Mouse (Mus musculus) embryonic facial prominence, embryonic 11.5 days (tissue): ENCODE data around the gene Tulp1. TPM values are rescaled to one million over a fixed set of nuclear protein-coding genes. Genes with fewer than 3 reads are reported as not detected.

Experiments used
- ATAC-seq: fragments of 200-750 bp; cut with Nextera tagmentation; replicated peaks from 2 replicates; pipeline ENCODE4 v1.8.0; 2017; ENCODE audit warnings: low read depth; ENCODE audit not compliant: insufficient number of reproducible peaks, low FRiP score, low TSS enrichment
- DNase-seq: peaks from one replicate; pipeline ENCODE4 v3.0.0-alpha.2; 2015; ENCODE audit warnings: low spot score
- H3K27ac ChIP-seq: fragments of 300-500 bp; sonication (generic); replicated peaks from 2 replicates; pipeline ENCODE4 v1.5.1; 2014; ENCODE audit warnings: mild to moderate bottlenecking, low read depth, low read length, control low read depth
- H3K27me3 ChIP-seq: fragments of 300-500 bp; sonication (generic); 2 replicates; pipeline ENCODE4 v1.6.1; 2014; ENCODE audit warnings: mild to moderate bottlenecking, low read length, moderate library complexity, mixed read lengths; ENCODE audit not compliant: control insufficient read depth, insufficient read depth
- H3K36me3 ChIP-seq: fragments of 300-500 bp; sonication (generic); replicated peaks from 2 replicates; pipeline ENCODE4 v1.6.1; 2014; ENCODE audit warnings: low read depth, mild to moderate bottlenecking, low read length, moderate library complexity, mixed read lengths; ENCODE audit not compliant: control insufficient read depth, insufficient read depth
- H3K4me1 ChIP-seq: fragments of 300-500 bp; sonication (generic); 2 replicates; pipeline ENCODE4 v1.6.1; 2014; ENCODE audit warnings: low read length, mixed read lengths; ENCODE audit not compliant: control insufficient read depth, insufficient read depth
- H3K4me2 ChIP-seq: fragments of 300-500 bp; sonication (generic); 2 replicates; pipeline ENCODE4 v1.6.1; 2014; ENCODE audit warnings: low read depth, mild to moderate bottlenecking, control low read depth, low read length, moderate library complexity
- H3K4me3 ChIP-seq: fragments of 300-500 bp; sonication (generic); 2 replicates; pipeline ENCODE4 v1.5.1; 2014; ENCODE audit warnings: low read depth, low read length, control low read depth
- H3K9ac ChIP-seq: fragments of 300-500 bp; sonication (generic); replicated peaks from 2 replicates; pipeline ENCODE4 v1.6.1; 2014; ENCODE audit warnings: mild to moderate bottlenecking, control low read depth, low read length
- H3K9me3 ChIP-seq: fragments of 300-500 bp; sonication (generic); replicated peaks from 2 replicates; pipeline ENCODE4 v1.6.1; 2016; ENCODE audit warnings: mild to moderate bottlenecking, low read length, inconsistent platforms, mixed read lengths; ENCODE audit not compliant: control insufficient read depth
- WGBS: fragments of 180-500 bp; shearing (Covaris S2); extraction: QIAGEN DNeasy Blood & Tissue Kit; methylation state at CpG from one replicate; pipeline ENCODE4 v1.1.7; 2014; 5-methylcytosine and 5-hydroxymethylcytosine counted together
- polyA plus RNA-seq: library from polyadenylated mRNA; unstranded; fragments of >200 nt; fragmentation: Nextera tagmentation; extraction: Ambion mirVana; gene quantifications from 2 replicates; pipeline ENCODE4 v1.2.1, GENCODE M21; 2014

Tulp1 gene
- polyA plus RNA-seq, 1 experiment from 2014 or later = 3.6 TPM

DNA sequence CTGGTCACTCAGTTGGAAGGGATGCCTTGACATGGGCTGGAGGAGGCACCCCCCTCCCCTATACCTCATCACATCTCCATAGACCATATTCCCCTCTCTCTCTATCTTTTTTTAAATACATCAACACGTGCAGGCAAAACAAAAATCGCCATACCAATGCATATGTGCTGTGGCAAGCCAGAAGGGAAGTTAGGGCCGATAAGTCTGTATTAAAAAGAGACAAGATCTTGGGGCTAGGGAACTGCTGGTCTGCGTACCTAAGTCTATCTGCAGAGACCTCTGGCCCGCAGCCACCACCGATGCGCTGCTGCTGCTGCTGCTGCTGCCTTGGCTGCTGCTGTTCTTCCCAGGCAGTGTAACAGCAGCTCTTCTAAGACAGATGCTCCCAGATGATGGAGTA, 30.0 kb upstream of the Tulp1 start:
- Histone ChIP-seq H3K4me2 (no peak overlapping the region), H3K9me3 (no peaks in the 10 kb centered on the region), H3K4me3 (no peak overlapping the region), H3K4me1 (peaks cover 7% of the 10 kb centered on the region), H3K36me3 (peaks cover 2% of the 10 kb centered on the region; the same call in 1 of the 2 replicates), H3K27ac (no peak overlapping the region), H3K27me3 (no peaks in the 10 kb centered on the region), H3K9ac (no peak overlapping the region)
- ATAC-seq (no peak), DNase-seq (no peak)
- WGBS = 89% methylated on average over 7 of the region's 7 CpGs

DNA sequence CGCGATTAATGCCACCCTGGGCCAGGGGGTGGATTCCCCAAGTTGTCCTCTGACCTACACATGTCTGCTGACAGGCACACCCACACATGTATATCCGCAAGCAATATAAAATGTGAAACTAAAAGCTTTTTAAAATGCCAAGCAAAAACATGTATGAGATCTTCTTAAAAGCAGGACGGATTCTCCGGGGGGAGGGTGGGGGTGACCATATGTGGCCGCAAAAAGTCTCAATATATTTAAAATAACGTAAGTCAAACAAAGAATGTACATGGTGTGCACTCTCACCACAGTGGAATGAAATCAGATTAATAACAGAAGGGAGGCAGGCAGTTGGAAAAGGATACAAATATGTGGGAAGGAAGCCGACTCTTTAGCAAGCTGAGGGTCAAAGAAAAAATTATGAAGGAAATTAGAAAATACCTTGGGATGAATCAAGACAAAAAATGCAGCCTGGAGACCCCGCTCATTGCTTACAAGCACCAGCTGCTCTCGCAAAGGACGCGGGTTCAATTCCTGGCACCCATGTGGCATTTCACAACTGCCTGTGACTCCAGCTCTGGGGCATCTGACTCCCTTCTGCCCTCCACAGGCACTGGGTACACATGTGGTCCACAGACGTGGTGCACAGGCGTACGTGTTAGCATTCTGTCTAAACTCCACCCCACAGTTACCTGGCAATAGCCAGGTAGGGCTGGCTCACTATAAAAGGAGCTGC, 29.2 kb upstream of the Tulp1 start:
- WGBS = 76% methylated on average over 15 of the region's 15 CpGs
- peaks cover 2% of the 10 kb centered on the region; the same call in 1 of the 2 replicates for H3K36me3 ChIP-seq
- no peaks in the 10 kb centered on the region for H3K27me3 ChIP-seq
- H3K4me1 ChIP-seq = peaks cover 7% of the 10 kb centered on the region
- H3K4me3 ChIP-seq = no peak overlapping the region
- H3K9ac ChIP-seq = no peak overlapping the region
- no peak overlapping the region for H3K4me2 ChIP-seq
- H3K27ac ChIP-seq = no peak overlapping the region
- no peaks in the 10 kb centered on the region for H3K9me3 ChIP-seq
- ATAC-seq (no peak), DNase-seq (no peak)

DNA sequence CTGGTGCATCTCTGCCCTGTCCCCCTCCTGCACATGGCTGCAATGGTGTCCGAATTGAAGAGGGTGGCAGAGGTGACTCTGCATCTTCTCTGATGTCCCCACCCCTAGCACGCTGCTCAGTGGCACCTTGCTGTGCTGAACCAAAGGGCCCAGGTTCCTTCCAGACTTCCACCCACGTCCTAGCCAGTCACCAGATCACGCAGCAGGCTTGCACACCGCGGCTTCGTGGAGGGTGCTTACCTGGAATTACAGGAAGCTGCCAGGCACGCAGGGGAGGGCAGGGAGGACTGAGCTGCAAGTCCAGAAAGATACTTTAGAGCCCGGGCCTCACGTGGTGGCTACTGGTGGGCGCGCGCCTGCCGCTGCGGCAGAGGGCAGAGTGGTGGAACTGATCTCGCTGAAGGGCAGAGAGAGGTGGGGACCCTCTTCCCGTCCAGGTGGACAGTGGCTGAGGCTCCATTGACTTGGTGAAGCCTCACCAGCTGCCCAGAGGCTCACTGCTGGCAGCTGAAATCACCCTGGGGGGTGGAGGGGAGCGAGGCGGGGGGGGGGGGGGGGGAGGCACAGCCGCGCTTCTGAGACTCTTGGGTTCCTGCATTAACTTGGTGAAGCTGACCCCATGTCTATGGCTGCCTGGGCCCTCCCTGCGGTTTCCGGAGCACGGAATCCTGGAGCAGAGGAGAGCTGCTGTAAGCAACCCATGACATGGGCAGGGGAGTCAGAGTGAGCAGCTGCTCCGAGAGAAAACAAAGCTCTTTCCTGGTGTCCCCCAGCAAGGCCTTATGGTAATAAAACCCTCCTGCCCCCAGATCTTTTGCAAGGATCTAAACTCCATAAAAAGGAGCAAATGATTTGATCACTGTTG, 26.8 kb upstream of the Tulp1 start:
- no peaks in the 10 kb centered on the region for H3K9me3 ChIP-seq
- no peak for ATAC-seq
- H3K27me3 ChIP-seq = no peaks in the 10 kb centered on the region; the same call in 1 of the 2 replicates
- H3K9ac ChIP-seq = peak overlapping the region; percentile 13
- H3K36me3 ChIP-seq = no peaks in the 10 kb centered on the region
- H3K4me1 ChIP-seq = peaks cover 7% of the 10 kb centered on the region
- 5% methylated on average over 23 of the region's 25 CpGs for WGBS
- DNase-seq = peak; percentile 33
- peak overlapping the region; percentile 27 for H3K4me2 ChIP-seq
- H3K27ac ChIP-seq = 0 out of 2 replicates have a peak overlapping the region, but pooled peaks have one; percentile 13
- no peak overlapping the region for H3K4me3 ChIP-seq

DNA sequence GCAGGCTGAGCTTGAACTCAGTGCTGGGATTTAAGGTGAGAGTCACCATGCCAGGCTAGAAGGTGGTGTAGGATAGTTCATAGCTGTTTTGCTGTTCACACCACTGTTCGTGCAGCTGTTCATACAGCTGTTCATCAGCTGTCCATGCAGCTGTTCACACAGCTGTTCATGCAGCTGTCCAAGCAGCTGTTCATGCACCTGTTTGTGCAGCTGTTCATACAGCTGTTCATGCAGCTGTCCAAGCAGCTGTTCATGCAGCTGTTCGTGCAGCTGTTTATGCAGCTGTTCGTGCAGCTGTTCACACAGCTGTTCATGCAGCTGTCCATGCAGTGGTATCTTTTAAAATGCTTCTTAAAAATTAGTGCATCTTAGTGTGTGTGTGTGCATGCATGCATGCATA, 23.5 kb upstream of the Tulp1 start:
- H3K4me2 ChIP-seq = no peak overlapping the region
- H3K27ac ChIP-seq = no peak overlapping the region
- H3K9ac ChIP-seq = no peak overlapping the region
- peaks cover 5% of the 10 kb centered on the region for H3K27me3 ChIP-seq
- H3K4me3 ChIP-seq = no peak overlapping the region
- no peaks in the 10 kb centered on the region for H3K36me3 ChIP-seq
- WGBS = 84% methylated on average over 3 of the region's 3 CpGs
- ATAC-seq (no peak), DNase-seq (no peak)
- H3K4me1 ChIP-seq = peaks cover 7% of the 10 kb centered on the region
- H3K9me3 ChIP-seq = no peaks in the 10 kb centered on the region

DNA sequence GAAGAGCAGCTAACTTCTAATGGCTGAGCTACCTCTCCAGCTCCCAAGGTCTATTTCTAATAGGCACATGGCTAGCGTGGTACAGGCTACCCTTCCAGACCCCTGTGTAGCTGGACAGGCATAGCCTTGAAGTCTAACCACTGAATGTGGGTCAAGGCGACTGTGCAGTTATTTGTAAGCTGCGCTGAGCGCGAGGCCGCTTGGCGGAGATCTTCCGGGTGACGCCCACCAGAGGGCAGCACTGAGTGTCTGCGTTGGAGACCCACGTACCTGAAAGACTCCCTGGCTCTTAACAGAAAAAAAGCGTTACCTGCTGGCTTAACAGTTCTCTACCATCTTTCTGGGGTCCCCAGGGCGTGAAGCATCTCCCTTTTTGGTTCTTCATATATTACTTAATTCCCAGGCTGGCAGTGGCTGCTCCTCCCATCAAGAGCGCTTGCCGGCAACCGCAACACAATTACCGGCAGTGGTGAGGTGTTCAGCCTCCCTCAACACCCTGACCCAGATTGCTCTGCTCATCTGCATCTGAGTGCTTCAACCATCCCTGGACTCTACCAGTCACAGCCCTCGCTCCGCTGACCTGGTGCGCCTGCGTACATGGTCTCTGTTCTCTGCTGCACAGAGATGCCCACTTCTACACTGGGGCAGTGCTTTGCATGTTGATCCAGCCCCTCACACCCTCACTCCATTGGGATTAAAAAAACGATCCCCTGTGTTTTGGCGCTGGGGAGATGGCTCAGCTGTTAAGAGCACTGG, 21.3 kb upstream of the Tulp1 start:
- H3K4me3 ChIP-seq = no peak overlapping the region
- no peaks in the 10 kb centered on the region for H3K9me3 ChIP-seq
- ATAC-seq (peak; percentile 18; the same call in 1 of the 2 replicates), DNase-seq (peak; percentile 92)
- H3K9ac ChIP-seq = no peak overlapping the region
- no peak overlapping the region for H3K27ac ChIP-seq
- WGBS = 6% methylated on average over 23 of the region's 23 CpGs
- peaks cover 5% of the 10 kb centered on the region for H3K27me3 ChIP-seq
- no peaks in the 10 kb centered on the region for H3K36me3 ChIP-seq
- no peaks in the 10 kb centered on the region for H3K4me1 ChIP-seq
- peak overlapping the region; percentile 30; the same call in 1 of the 2 replicates for H3K4me2 ChIP-seq

DNA sequence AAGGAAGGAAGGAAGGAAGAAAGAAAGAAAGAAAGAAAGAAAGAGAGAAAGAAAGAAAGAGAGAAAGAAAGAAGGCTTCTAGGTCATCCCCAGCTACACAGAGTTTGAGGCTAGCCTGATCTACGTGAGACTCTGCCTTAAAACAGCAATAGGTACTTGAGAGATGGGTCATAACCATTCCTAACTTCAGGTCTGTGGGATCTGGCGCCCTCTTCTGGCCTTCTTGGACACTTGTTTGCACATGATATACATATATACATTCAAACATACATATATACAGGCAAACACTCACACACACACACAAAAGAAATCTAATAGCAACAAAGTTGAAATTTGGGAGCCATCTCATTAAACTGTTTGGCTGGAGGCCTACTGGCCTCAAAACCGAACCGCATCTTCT, 19.3 kb upstream of the Tulp1 start:
- 64% methylated on average over 4 of the region's 4 CpGs for WGBS
- ATAC-seq (no peak), DNase-seq (peak; percentile 41)
- Histone ChIP-seq H3K9me3 (no peaks in the 10 kb centered on the region), H3K36me3 (no peaks in the 10 kb centered on the region), H3K9ac (no peak overlapping the region), H3K4me1 (no peaks in the 10 kb centered on the region), H3K4me2 (no peak overlapping the region), H3K27ac (no peak overlapping the region), H3K27me3 (peaks cover 5% of the 10 kb centered on the region), H3K4me3 (no peak overlapping the region)

DNA sequence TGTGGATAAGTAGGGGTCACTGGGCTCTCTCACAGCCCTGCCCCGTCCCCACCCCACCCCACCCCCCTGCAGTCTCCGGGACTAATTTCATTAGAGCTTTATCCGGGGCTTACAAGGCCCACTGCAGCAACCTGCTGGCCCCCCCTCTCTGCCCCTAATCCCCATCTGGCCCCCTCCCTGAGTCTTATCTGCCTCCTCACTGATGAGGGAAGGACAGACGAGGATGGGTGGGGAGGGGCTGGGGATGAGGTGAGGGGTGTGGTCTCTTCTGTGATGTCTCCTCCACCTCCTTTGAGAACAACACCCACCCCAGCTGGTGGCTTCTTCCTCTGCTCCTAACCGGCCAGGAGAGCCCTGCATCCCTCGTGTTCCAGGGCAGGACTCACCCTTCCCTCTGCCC, 15.2 kb upstream of the Tulp1 start:
- Histone ChIP-seq H3K27me3 (peaks cover 3% of the 10 kb centered on the region), H3K36me3 (no peaks in the 10 kb centered on the region), H3K9ac (no peak overlapping the region), H3K27ac (no peak overlapping the region), H3K4me1 (no peaks in the 10 kb centered on the region), H3K9me3 (no peaks in the 10 kb centered on the region), H3K4me3 (no peak overlapping the region), H3K4me2 (no peak overlapping the region)
- ATAC-seq = no peak
- WGBS = 10% methylated on average over 6 of the region's 6 CpGs
- DNase-seq = no peak
